Mouse (Mus musculus): ENCODE measurements at regions not wholly inside any gene's neighbourhood (a gene's known extent, or its start where the extent isn't known, plus 50 kb on each side); places are given as distances from the start of the nearest gene placed in this dataset.

- TF ChIP-seq E2F4 (IDR thresholded peaks at IDR 0.05; ENCODE audit: insufficient read depth), result no peak
- no peak for TF ChIP-seq POLR2A (IDR thresholded peaks at IDR 0.05; ENCODE audit: insufficient read length, low read depth)
Observed at GRCm38 (mm10) chr4:153316964-153317724, 165.5 kb downstream of the Ajap1 start.

All from myocyte (in vitro differentiated cells).